Mouse (Mus musculus): Measurements from ENCODE around the gene Eps8.

Eps8 gene

DNA sequence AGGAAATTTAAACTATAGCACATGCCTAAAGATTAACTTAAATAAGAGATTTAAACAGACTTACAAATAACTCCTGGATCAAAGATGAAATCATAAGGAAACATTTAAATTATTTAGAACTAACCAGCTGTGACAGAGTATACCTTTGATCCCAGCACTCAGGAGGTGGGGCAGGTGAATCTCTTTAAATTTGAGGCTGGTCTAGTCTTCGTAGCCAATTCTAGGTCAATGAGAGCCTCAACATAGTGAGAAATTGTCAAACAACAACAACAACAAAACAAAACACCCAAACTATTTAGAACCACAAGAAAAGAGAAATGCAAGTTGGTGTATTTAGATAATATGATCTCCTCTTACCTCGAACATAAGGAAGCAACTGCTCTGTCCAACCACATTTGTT is at the start of gene Eps8:
Gene Eps8, minus strand, starts transcription at position 101 of the 400 bp plus-strand sequence.
- DNase-seq (ENCODE audit: low read depth, low spot score), result no peak

- DNase-seq (ENCODE audit: low read depth, low spot score), result no peak
These were observed 48.8 kb upstream of the Eps8 start for GRCm38 (mm10) chr6:137703431-137703830.

DNA sequence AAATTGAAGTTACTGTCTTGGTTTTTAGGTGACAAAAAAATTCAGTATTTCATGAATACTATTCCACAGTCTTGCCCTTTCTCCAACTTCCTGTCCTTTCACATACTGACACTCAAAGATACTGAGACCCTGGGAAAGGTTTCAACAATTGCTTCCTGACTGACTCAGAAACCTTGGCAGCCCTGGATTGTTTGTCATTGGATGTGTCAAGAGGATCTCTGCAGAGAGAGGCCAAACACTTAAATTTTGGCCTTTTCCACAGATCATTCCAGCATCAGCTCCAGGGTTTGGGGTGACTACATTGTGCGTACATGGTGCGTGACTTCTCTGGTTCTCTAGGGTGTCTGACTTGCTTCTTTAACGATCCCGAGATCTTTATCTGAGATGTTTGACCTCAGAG is 48.2 kb upstream of the Eps8 start:
- DNase-seq (ENCODE audit: low read depth, low spot score), result no peak

GRCm38 (mm10) chr6:137702186-137702585 is 47.5 kb upstream of the Eps8 start:
- DNase-seq (ENCODE audit: low read depth, low spot score), result no peak

GRCm38 (mm10) chr6:137699434-137699833 is 44.8 kb upstream of the Eps8 start:
- DNase-seq (ENCODE audit: low read depth, low spot score), result no peak

DNA sequence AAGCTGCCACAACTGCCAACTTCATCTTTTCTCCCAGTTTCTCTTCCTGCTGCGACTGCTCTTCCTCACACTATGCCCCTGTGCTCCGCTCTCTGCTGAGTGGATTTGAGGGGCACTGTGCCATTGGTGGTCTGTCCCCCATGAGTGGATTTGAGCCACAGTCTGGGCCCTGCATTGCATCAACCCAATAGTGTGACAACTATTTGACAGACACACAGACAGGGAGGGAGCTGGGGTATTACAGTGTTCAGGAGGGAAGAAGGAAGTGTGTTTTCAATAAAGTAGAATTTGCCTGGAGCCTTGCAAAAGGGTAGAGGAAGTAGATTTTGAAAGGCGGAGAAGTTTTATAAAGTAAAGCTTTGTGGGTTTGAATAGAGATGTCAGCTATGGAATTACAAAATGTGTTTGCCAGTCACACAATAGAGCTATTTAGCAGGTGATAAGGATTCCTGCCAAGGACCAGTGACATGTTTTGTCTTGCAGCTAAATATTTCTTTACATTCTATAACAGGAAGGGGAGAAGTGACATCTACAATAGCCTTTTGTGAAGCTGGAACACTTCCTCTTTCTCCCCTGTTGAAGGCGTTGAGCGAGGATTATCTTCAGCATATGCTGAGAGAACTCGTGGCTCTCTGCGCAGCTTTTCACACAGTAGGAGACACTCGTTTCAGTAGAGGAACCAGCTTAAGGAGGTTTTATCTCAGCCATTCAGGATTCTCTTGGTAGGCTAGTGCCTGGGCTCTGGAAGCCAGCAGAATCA is 41.9 kb upstream of the Eps8 start:
- DNase-seq (ENCODE audit: low read depth, low spot score), result no peak

DNA sequence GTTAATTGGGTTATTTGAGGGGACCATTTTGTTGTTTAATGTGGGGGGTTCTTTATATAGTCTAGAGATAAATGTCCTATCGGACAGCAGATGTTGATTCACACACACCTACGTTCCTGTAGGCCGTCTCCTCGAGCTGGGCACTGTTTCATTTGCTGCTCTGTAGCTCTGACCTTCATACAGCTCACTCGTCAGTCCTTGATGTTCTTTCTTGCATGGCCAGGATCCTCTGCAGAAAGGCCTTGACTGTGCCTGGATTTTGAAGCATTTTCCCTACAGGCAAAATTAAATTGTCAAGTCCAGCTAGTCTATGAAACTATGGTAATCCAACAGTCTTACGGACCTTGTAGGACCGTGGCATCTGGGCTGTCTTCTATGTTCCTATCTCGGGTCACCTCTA is 40.4 kb upstream of the Eps8 start:
- DNase-seq (ENCODE audit: low read depth, low spot score), result no peak

GRCm38 (mm10) chr6:137694310-137694709 is 39.6 kb upstream of the Eps8 start:
- no peak for DNase-seq (ENCODE audit: low read depth, low spot score)

- DNase-seq (ENCODE audit: low read depth, low spot score), result no peak
These were observed 36.0 kb upstream of the Eps8 start for GRCm38 (mm10) chr6:137690550-137691119.

- DNase-seq (ENCODE audit: low read depth, low spot score), result no peak
These were observed 33.9 kb upstream of the Eps8 start for GRCm38 (mm10) chr6:137688506-137689105.

GRCm38 (mm10) chr6:137688079-137688478 is 33.4 kb upstream of the Eps8 start:
- DNase-seq (ENCODE audit: low read depth, low spot score), result no peak

DNA sequence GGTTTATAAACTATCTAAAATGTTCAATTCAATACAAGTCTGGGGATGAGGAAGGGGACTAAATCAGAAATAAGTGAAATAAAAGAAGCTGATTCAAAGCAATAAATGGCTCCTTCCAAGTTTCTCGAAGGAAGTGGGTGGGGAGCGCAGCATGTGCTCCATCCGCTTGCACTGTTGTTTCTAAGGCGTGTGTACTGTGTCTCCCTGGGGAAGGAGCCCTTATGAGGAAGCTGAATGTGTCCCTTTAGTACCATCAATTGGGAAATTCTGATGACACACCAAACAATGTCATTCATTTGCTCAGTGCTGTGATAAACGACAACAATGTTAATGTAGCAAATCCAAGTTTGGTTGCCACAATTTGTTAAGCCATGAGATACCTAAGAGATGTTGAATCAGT is 33.0 kb upstream of the Eps8 start:
- DNase-seq (ENCODE audit: low read depth, low spot score), result no peak

- DNase-seq (ENCODE audit: low read depth, low spot score), result no peak
These were observed 28.0 kb upstream of the Eps8 start for GRCm38 (mm10) chr6:137682629-137683028.

DNA sequence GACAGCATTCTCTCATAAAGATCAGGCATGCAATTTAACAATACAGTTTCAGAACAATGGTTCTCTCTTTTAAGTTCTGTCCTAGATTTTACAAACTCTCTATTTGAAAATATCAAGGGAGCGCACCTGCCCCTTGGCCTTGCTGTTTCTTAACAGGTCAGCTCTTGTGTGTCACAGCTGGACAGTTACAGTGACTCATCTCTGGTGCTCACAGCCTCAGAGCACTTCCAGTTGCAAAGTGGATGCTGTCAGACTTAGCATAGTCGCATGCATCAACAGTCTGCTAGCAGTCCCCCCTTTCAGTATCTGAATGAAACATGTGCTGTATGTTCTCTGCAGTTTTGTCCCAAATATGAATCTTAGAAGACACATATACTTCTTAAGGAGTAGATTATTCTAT is 26.3 kb upstream of the Eps8 start:
- DNase-seq (ENCODE audit: low read depth, low spot score), result no peak

GRCm38 (mm10) chr6:137676581-137676980 is 21.9 kb upstream of the Eps8 start:
- no peak for DNase-seq (ENCODE audit: low read depth, low spot score)

DNA sequence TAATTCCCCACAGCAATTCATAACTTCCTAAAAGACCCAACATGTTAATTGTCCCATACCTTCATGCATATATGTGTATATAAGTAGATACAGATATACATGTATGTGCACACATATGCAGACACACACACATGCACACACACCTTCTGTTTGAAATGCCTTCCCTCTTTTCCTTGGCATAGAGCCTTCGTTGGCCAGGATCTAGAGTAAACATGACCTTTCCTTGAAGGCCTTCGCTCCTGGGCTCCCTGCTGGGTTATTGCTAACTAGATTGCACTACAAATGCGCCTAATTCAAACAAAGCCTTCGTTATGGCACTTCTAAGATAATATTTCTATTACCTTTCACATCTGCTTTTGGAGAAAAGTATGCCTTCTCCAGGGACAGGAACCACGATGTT is 20.9 kb upstream of the Eps8 start:
- no peak for DNase-seq (ENCODE audit: low read depth, low spot score)

DNA sequence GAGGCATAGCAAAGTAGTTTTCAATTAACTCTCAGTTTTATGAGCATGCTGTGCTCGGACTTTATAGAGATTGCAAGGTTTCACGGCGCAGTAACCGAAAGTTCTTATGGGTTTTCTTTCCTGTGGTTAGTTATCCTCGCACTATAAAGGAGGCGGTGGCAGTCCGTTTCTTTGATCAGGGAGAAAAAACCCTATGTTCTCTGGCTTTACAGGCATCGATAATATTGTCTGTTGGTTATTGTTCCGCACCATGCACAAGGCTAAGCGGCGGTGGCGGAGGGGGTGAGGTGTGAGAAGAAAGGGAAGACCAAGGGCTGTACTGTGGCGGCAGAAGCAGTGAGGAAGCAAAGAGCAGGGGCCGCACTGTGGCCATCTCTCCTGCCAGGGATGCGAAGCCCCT is 18.6 kb upstream of the Eps8 start:
- peak; percentile 71 for DNase-seq (ENCODE audit: low read depth, low spot score)

- DNase-seq (ENCODE audit: low read depth, low spot score), result no peak
These were observed 16.9 kb upstream of the Eps8 start for GRCm38 (mm10) chr6:137671561-137671960.

DNA sequence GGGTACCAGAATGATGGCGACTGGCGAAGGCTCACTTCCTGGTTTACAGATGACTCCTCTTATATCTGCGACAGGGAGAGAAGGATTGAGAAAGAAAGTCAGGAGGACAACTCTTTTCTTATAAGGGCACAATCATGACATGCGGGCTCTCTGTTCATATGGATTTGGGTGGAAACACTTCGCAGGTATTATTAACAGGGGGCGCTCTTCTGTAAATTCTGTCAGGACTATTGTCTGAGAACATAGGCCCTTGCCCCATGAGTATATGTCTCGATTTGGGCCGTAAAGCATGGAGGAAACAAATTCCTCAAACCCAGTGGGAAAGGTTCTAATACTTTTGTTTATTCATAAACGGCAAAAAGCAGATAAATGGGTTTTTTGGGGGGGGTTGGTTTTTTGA is 16.1 kb upstream of the Eps8 start:
- no peak for DNase-seq (ENCODE audit: low read depth, low spot score)

GRCm38 (mm10) chr6:137669876-137670275 is 15.2 kb upstream of the Eps8 start:
- DNase-seq (ENCODE audit: low read depth, low spot score), result no peak

GRCm38 (mm10) chr6:137669433-137669832 is 14.8 kb upstream of the Eps8 start:
- DNase-seq (ENCODE audit: low read depth, low spot score), result no peak

DNA sequence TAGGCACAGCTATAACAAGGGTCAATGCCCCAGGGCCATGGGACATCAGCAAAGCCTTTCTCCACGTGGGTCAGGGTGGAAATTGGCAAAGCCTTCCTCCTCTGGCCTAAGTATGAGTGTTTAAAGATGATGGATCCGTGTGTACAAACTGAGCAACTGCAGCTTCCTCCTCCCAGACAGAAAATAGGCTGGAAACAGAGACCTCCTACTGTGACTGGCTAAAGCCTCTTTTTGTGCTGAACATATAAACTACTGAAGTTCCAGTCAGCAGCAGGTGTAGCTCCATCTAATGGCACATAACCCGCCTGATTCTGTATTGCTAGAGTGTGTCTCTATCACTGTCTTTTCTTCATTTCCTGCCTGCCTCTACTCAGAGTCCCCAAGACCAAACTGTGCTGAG is 13.7 kb upstream of the Eps8 start:
- DNase-seq (ENCODE audit: low read depth, low spot score), result no peak

GRCm38 (mm10) chr6:137667665-137668064 is 13.0 kb upstream of the Eps8 start:
- no peak for DNase-seq (ENCODE audit: low read depth, low spot score)

All from forelimb bud, embryonic 11.5 days (tissue).